Mouse (Mus musculus) megakaryocyte, embryonic 14.5 days (primary cell): ENCODE results near the gene Me1. TPM values are rescaled to one million over a fixed set of nuclear protein-coding genes. Genes with fewer than 3 reads are reported as not detected.

Source experiments
- H3K27me3 ChIP-seq: replicated peaks from 2 replicates; pipeline ENCODE3; 2012; ENCODE audit warnings: inconsistent platforms
- H3K36me3 ChIP-seq: replicated peaks from 2 replicates; pipeline ENCODE3; 2012; ENCODE audit warnings: low read length, inconsistent platforms, mixed read lengths
- H3K4me1 ChIP-seq: 2 replicates; pipeline ENCODE4 v1.6.1; 2012; ENCODE audit warnings: inconsistent platforms
- H3K4me3 ChIP-seq: replicated peaks from 2 replicates; pipeline ENCODE3; 2012; ENCODE audit warnings: moderate library complexity, mild to moderate bottlenecking, inconsistent platforms
- H3K9me3 ChIP-seq: 2 replicates; pipeline ENCODE4 v1.6.1; 2012; ENCODE audit warnings: inconsistent platforms
- FLI1 ChIP-seq: IDR thresholded peaks from 2 replicates; pipeline ENCODE4 v1.6.1; 2012; ENCODE audit warnings: low read length, inconsistent platforms, mixed read lengths
- GATA1 ChIP-seq: IDR thresholded peaks from 3 replicates; pipeline ENCODE4 v1.6.1; 2012; ENCODE audit warnings: mixed read lengths, low read length, inconsistent platforms, borderline replicate concordance
- polyA plus RNA-seq: library from polyadenylated mRNA; stranded (reverse); fragments of >175 nt; gene quantifications from 2 replicates; pipeline ENCODE4 v1.2.3, GENCODE M21; 2012; ENCODE audit warnings: low replicate concordance; ENCODE audit not compliant: insufficient read depth

Me1 gene
- polyA plus RNA-seq, result 5.1 and 6.7 TPM in 2 replicates

DNA sequence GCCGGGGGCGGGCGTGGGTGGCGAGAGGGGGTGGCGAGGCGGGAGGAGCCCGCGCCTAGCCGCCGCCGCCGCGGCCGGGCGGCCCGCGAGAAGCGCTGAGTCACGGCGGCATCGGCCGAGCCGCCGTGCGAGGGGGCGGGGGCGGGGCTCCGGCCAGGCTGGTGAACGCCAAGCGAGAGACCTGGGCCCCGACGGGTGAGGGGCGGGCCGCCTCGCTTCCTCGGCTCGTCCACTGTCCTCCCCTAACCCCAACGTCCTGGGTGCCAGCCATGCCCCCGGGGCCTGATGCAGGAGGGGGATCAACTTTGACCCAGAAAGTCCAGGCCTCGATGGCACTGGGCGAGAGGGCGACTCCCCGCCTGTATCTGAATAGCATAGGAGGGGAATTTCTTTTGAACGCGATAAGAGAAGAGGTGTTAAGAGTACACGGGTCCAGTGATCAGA, at the start of gene Me1:
Me1 (minus strand) TSS at position 136 of the 444 bp plus-strand sequence.
- Histone ChIP-seq H3K4me1 (peaks cover 20% of the 10 kb centered on the region), H3K27me3 (peaks cover 4% of the 10 kb centered on the region), H3K4me3 (peak within 1 kb of the TSS; percentile 93), H3K36me3 (no peaks in the 10 kb centered on the region), H3K9me3 (no peaks in the 10 kb centered on the region)
- TF ChIP-seq GATA1, result no peak
- no peak for TF ChIP-seq FLI1

DNA sequence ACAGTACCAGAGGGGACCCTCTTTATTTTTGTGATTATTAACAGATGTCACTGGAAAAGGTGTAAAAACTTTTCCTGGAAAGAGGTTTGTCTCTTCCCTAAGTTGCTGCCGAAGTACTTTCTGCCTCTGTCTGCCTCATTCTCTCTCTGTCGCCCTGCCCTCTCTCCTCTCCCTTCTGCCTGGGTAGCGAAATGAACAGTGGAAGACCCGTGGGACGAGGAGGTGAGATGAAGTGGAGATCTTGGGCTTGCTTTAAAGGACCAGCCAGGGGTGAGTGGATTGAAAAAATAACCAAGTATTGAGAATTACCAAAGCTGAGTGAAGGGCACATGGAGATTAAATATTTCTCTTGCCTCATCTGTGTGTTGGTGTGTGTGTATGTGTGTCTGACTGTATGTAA, 48.3 kb upstream of the Me1 start:
- H3K4me3 ChIP-seq, result no peak overlapping the region
- H3K27me3 ChIP-seq, result peaks cover 13% of the 10 kb centered on the region
- no peaks in the 10 kb centered on the region for H3K9me3 ChIP-seq
- TF ChIP-seq GATA1, result no peak
- TF ChIP-seq FLI1, result no peak
- peaks cover 18% of the 10 kb centered on the region for H3K4me1 ChIP-seq
- H3K36me3 ChIP-seq, result no peaks in the 10 kb centered on the region

DNA sequence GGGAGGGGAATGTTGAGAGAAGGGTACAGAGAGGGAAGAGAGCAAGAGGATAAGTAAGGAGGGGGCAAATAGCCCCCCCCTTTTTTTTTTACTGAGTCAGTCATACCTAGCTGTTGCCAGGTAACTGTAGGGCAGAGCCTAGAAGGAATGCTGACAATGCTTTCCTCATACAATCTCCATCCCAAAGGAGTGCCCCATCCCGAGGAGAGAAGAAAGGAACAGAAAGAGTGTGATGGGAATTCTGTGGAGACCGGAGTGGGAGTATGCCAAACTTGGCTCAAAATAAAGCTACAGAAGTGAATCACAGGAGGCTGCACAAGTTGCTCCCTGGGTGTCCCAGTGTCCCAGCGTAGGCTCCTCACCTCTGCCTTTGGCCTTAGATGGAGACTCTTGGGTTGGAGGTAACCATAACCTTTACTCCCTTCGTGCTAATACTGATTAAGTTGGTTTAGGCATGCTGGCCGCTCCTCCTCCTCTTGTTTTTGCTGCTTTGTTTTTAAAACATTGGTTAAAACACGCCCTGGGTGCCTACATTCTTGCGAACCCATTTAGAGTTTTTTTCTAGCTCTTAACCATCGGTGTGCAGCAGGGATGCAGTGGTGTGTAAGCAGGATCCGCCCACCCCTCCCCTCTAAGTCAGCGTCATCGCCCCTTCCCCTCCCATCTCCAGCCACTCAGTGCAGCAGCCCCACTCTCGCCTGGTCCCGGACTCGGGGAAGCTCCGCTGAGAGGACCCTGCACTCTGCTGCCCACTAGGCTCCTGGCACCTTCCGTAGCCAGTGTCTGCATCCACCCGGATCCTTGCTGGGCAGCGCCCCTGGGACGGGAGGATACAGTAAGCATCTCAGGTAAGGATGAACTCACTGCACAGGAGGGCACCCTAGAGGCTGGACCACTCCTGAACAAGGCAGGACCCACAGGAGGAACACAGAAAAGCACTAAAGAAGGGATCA, 47.5 kb upstream of the Me1 start, which contains the start of gene Prss35:
Prss35 (plus strand) TSS at position 691 of the 953 bp plus-strand sequence.
- Histone ChIP-seq H3K4me1 (peaks cover 15% of the 10 kb centered on the region), H3K9me3 (no peaks in the 10 kb centered on the region), H3K27me3 (peaks cover 11% of the 10 kb centered on the region), H3K4me3 (peak within 1 kb of the TSS; percentile 80), H3K36me3 (no peaks in the 10 kb centered on the region)
- no peak for TF ChIP-seq FLI1
- no peak for TF ChIP-seq GATA1

DNA sequence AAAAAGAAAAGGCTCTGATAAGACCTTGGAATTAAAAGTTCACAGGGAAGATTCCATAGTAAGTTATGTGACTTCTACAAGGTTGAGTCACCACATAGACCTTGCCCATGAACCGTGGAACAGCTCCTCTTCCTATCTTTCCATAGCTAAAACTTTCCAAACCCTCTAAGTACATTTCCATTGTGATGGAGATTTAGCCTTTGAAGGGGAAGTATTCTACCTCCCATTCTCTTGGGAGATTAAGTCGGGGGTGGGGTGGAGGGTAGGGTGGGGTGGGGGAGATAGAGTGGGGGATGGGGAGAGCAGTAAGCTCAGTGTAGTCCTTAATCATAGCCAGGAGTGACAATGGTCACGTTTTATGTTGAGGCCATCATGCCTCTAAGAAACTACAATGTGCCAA, 44.2 kb upstream of the Me1 start:
- H3K27me3 ChIP-seq, result peaks cover 11% of the 10 kb centered on the region
- H3K36me3 ChIP-seq, result no peaks in the 10 kb centered on the region
- H3K9me3 ChIP-seq, result no peaks in the 10 kb centered on the region
- H3K4me1 ChIP-seq, result peaks cover 34% of the 10 kb centered on the region
- TF ChIP-seq GATA1, result no peak
- H3K4me3 ChIP-seq, result no peak overlapping the region

DNA sequence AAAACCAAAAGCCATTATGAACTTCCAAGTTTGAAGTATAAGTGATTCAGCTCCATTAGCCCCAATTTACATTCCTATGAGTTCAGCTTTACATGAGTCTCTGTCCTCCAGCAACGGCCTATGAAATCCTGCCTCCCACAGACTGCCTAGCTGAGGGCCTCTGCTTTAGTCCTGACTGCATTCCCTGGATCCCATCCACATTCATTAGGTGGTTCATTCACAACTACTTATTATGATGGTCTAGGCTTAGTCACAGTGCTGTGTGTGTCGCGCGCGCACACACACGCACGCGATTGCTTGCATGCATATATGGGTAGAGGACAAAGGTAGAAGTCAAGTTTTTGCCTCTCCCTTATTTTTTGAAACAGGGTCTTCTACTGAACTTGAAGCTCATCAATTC, 43.0 kb upstream of the Me1 start:
- Histone ChIP-seq H3K4me3 (no peak overlapping the region), H3K27me3 (peaks cover 5% of the 10 kb centered on the region), H3K4me1 (peaks cover 34% of the 10 kb centered on the region), H3K9me3 (no peaks in the 10 kb centered on the region), H3K36me3 (no peaks in the 10 kb centered on the region)
- no peak for TF ChIP-seq FLI1
- no peak for TF ChIP-seq GATA1

DNA sequence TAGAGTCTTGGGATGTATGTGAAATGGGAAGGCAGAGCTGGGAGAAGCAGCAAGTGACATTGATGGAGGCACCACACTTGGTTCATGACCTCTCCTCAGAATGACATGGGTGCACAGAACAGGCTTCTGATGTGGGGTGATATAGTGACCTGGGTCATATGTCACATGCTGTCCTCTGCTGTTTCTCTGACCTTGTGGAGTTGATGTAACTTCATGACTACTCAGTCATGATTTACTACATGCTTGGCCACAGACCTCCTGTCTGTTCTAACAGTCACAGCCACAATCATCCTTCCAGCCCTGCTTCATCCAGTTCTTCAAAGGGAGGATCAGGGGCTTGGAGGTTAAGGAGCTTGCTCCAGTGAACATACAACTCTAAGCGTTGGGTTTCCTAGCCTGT, 42.3 kb upstream of the Me1 start:
- Histone ChIP-seq H3K27me3 (no peaks in the 10 kb centered on the region), H3K4me1 (peaks cover 27% of the 10 kb centered on the region), H3K9me3 (no peaks in the 10 kb centered on the region), H3K4me3 (no peak overlapping the region), H3K36me3 (no peaks in the 10 kb centered on the region)
- no peak for TF ChIP-seq FLI1
- no peak for TF ChIP-seq GATA1

DNA sequence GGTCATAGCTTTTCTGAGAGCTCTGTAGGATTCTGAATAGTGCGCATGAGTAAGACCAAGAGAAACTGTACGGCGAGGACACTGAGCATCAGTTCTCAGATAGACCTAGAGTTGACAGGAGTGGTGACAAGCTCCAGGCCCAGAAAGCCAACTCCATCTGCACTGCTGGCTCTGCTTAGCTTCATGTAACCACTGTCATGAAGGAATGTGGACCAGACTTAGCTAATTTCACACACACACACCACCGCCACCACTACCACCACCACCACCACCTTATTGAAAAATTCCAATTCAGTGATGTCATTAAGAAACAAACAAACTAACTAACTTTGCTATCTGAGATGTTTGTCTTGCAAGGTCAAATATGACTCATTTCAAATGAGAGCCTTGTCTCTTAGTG, 41.2 kb upstream of the Me1 start:
- Histone ChIP-seq H3K4me3 (no peak overlapping the region), H3K27me3 (no peaks in the 10 kb centered on the region), H3K4me1 (peaks cover 27% of the 10 kb centered on the region), H3K9me3 (no peaks in the 10 kb centered on the region), H3K36me3 (no peaks in the 10 kb centered on the region)
- TF ChIP-seq FLI1 (no peak), GATA1 (no peak)

DNA sequence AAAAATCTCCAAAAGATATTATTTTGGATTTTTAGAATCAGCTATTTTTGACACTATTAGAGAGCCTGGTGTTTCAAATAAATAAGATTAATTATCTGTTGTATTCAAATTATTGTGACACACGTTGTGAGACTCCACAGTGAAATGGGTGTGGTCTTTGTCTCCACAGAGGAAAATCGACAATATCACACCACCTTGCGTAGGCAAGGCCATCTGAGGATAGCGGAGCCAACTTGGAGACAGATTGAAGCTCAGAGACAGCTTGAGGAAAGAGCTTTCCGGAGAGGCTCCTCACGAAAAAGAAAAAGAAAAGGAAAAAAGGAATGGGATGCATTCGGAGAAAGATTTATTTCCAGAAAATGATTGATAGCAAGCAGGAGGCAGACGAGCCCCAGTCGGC, 39.0 kb upstream of the Me1 start:
- no peaks in the 10 kb centered on the region for H3K9me3 ChIP-seq
- H3K36me3 ChIP-seq, result no peaks in the 10 kb centered on the region
- no peaks in the 10 kb centered on the region for H3K27me3 ChIP-seq
- H3K4me3 ChIP-seq, result no peak overlapping the region
- H3K4me1 ChIP-seq, result peaks cover 27% of the 10 kb centered on the region
- no peak for TF ChIP-seq GATA1
- TF ChIP-seq FLI1, result no peak

DNA sequence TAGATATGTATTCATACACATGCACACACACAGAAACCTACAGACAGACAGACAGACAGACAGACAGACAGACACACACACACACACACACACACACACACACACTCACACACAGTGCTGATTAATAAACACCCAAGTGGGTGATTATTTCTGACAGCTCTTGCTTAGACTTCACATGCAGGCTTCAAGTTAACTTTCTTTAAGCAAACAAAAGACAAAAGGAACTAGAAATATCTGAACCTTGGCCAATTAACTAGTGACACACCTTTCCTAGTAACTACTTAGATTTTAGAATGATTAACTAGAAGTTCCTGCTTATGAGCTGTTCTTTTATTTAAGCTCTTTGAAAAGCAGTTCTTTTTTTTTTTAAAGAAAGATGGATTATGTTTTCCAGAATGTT, 38.6 kb upstream of the Me1 start:
- Histone ChIP-seq H3K9me3 (no peaks in the 10 kb centered on the region), H3K4me1 (peaks cover 27% of the 10 kb centered on the region), H3K27me3 (no peaks in the 10 kb centered on the region), H3K4me3 (no peak overlapping the region), H3K36me3 (no peaks in the 10 kb centered on the region)
- TF ChIP-seq FLI1 (no peak), GATA1 (no peak)

DNA sequence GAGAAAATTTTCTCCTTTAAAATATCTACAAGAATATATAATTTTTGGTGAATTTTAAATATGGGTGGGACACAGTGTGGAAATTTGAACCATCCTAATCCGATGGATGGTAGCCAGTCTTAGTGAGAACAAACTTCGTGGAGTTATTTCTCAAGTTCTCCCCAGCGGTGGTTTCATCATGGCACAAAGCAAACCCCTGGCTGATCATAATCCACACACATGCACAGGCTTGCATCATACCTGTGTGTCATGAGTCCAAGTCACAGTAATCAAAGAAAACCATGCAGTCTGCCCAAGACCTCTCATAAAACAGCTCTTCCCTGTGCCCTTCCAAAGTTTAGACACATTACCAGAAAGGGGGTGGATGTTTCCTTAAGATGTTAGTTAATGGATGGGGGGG, 34.1 kb upstream of the Me1 start:
- no peaks in the 10 kb centered on the region for H3K9me3 ChIP-seq
- H3K4me3 ChIP-seq, result no peak overlapping the region
- TF ChIP-seq FLI1, result no peak
- no peak for TF ChIP-seq GATA1
- H3K27me3 ChIP-seq, result no peaks in the 10 kb centered on the region
- H3K36me3 ChIP-seq, result no peaks in the 10 kb centered on the region
- peaks cover 27% of the 10 kb centered on the region for H3K4me1 ChIP-seq
